Mouse (Mus musculus): ENCODE measurements around the gene Clasp1.

- TF ChIP-seq POLR2A (IDR thresholded peaks at IDR 0.05; ENCODE audit: low read depth, low read length): no peak
- no peak for TF ChIP-seq CTCF (IDR thresholded peaks at IDR 0.05; ENCODE audit: borderline replicate concordance, insufficient read depth, low read length)
Observed at GRCm38 (mm10) chr1:118398567-118398966, 9.7 kb downstream of the Clasp1 start.
